Mouse (Mus musculus) myocyte (in vitro differentiated cells): Measurements from ENCODE around the gene Tcp10c.
"Not testable (repeated sequence)": the region's sequence is repeated elsewhere in the genome, so short reads cannot be mapped to it uniquely, and the experiment has no call there.

Experiments
- MYOG ChIP-seq, 3 experiments: IDR thresholded peaks; one replicate each; pipeline ENCODE4 v1.6.1; 2011; ENCODE audit warnings: control low read depth in 2 of 3, low read depth in 2 of 3, mild to moderate bottlenecking in 2 of 3; ENCODE audit not compliant: insufficient read length in 2 of 3, control insufficient read depth in 1 of 3, insufficient read depth in 1 of 3
- POLR2A ChIP-seq: IDR thresholded peaks from one replicate; pipeline ENCODE4 v1.6.1; 2011; ENCODE audit warnings: low read depth, mild to moderate bottlenecking, control low read depth, moderate library complexity; ENCODE audit not compliant: insufficient read length
- POLR2AphosphoS2 ChIP-seq: IDR thresholded peaks from one replicate; pipeline ENCODE4 v1.6.1; 2011; ENCODE audit warnings: low read depth, control low read depth; ENCODE audit not compliant: insufficient read length
- REST ChIP-seq: IDR thresholded peaks from one replicate; pipeline ENCODE4 v1.6.1; 2011; ENCODE audit warnings: mild to moderate bottlenecking, control low read depth, moderate library complexity; ENCODE audit not compliant: insufficient read depth, insufficient read length
- TCF12 ChIP-seq: IDR thresholded peaks from one replicate; pipeline ENCODE4 v1.6.1; 2011; ENCODE audit warnings: mild to moderate bottlenecking, control low read depth; ENCODE audit not compliant: poor library complexity, insufficient read depth, severe bottlenecking
- TCF3 ChIP-seq: IDR thresholded peaks from one replicate; pipeline ENCODE4 v1.6.1; 2011; ENCODE audit warnings: low read depth, control low read depth; ENCODE audit not compliant: insufficient read length
- USF1 ChIP-seq: IDR thresholded peaks from one replicate; pipeline ENCODE4 v1.6.1; 2011; ENCODE audit warnings: low read depth, mild to moderate bottlenecking, control low read depth, moderate library complexity

DNA sequence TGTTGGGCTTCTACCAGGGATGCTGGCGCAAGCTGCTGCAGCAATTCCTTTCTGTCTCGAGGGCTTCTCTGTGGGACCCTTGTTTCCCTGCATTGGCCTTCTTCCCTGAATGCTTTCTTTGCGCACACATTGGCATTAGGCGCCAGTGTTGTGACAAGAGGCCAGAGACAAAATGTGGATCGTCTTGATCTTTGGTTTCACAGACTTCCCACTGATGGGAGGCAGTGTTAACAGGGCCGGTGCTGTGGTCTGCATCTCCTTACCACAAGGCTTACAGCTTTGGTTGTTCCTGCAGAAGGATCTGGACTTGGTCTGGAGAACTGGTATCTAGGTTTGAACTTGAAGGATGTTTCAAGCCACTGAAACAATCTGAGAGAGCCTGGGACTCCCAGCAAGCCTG lies 72.1 kb downstream of the Tcp10c start:
- not testable (repeated sequence) for TF ChIP-seq POLR2A; USF1; TCF3; POLR2AphosphoS2; MYOG (IDR thresholded peaks at IDR 0.05; ENCODE audit: control insufficient read depth in 1 of 3, insufficient read depth in 1 of 3, insufficient read length in 2 of 3, low read depth in 2 of 3); TCF12; REST
